In genomic region chr4:97647700-97648435, GRCm38 (mm10) we compare ENCODE assay signal across 9 mouse cellular contexts.
A peak's percentile ranks its signal among the peaks of the same experiment; 100 is the strongest.
DNase-seq lines count a peak whose midpoint lies in the region; ATAC-seq lines count a peak whose summit lies in the region.
"Had no signal": no experiment of that assay in that cellular context is flagged by ENCODE, and none has a peak within 500 bp of the region (broad histone marks: within the 10 kb centered on the region; RNA-seq: fewer than 3 reads in every experiment).

No protein-coding gene starts in this region.

- WGBS in forebrain, embryonic 10.5 days, result 78% methylated on average over 15 of the region's 15 CpGs
- WGBS in neural tube, embryonic 12.5 days, result 63% methylated on average over 15 of the region's 15 CpGs

- H3K9ac ChIP-seq in neural tube, embryonic 12.5 days, result no peak overlapping the region

- H3K4me1 ChIP-seq in forebrain, embryonic 10.5 days, result peaks cover 28% of the 10 kb centered on the region
- peaks cover 28% of the 10 kb centered on the region for H3K4me1 ChIP-seq in neural tube, embryonic 12.5 days

- no peaks in the 10 kb centered on the region for H3K9me3 ChIP-seq in forebrain, embryonic 10.5 days
- H3K9me3 ChIP-seq in neural tube, embryonic 12.5 days, result no peaks in the 10 kb centered on the region

- no peak overlapping the region for H3K4me3 ChIP-seq in forebrain, embryonic 10.5 days
- no peak overlapping the region for H3K4me3 ChIP-seq in neural tube, embryonic 12.5 days
- H3K4me3 ChIP-seq: myocyte had no signal

- peak; percentile 48 for ATAC-seq in neural tube, embryonic 12.5 days (ENCODE audit: low FRiP score, low read depth)

- H3K27me3 ChIP-seq in forebrain, embryonic 10.5 days (ENCODE audit: poor library complexity, severe bottlenecking), result no peaks in the 10 kb centered on the region
- H3K27me3 ChIP-seq in neural tube, embryonic 12.5 days (replicated peaks), result no peaks in the 10 kb centered on the region

- 0 out of 2 replicates have a peak overlapping the region, but pooled peaks have one; percentile 3 for H3K4me2 ChIP-seq in neural tube, embryonic 12.5 days (replicated peaks)

- H3K27ac ChIP-seq in forebrain, embryonic 10.5 days, result peak overlapping the region; percentile 64
- no peak overlapping the region for H3K27ac ChIP-seq in neural tube, embryonic 12.5 days

- DNase-seq in retina, postnatal 1 day, result peak; percentile 32
- no peak for DNase-seq in retina, embryonic 14.5 days (ENCODE audit: low spot score)
- no peak for DNase-seq in forebrain, embryonic 10.5 days (ENCODE audit: extremely low spot score, low spot score)
- peak; percentile 20 to 66 for DNase-seq in layer of hippocampus, adult 18-20 months (ENCODE audit: low spot score in 2 of 2)
- no peak for DNase-seq in c-Kit-positive CD71-positive TER-119-positive erythroid progenitor cells, embryonic 14.5 days (ENCODE audit: low spot score)
- no peak for DNase-seq in urinary bladder, postnatal 25 days (ENCODE audit: low spot score)
- DNase-seq in thymus, postnatal 0 days (ENCODE audit: low spot score), result no peak

- H3K36me3 ChIP-seq in forebrain, embryonic 10.5 days (replicated peaks), result no peaks in the 10 kb centered on the region
- H3K36me3 ChIP-seq in neural tube, embryonic 12.5 days, result no peaks in the 10 kb centered on the region

Comparison
In these comparisons a context has a peak if more than half of its experiments do, and no peak if none do; other contexts are left out.
1. DNase-seq: peak in retina, postnatal 1 day (single experiment) and layer of hippocampus, adult 18-20 months (2 of 2); none in retina, embryonic 14.5 days (single experiment), forebrain, embryonic 10.5 days (single experiment), c-Kit-positive CD71-positive TER-119-positive erythroid progenitor cells, embryonic 14.5 days (single experiment), urinary bladder, postnatal 25 days (single experiment) and thymus, postnatal 0 days (single experiment).